Mouse (Mus musculus) hindbrain, embryonic 12.5 days (tissue): ENCODE data around the gene Dcdc2a. TPM values are rescaled to one million over a fixed set of nuclear protein-coding genes. Genes with fewer than 3 reads are reported as not detected.

Experiments
- ATAC-seq: fragments of 200-750 bp; cut with Nextera tagmentation; 2 replicates; pipeline ENCODE4 v1.8.0; 2017; ENCODE audit warnings: moderate TSS enrichment; ENCODE audit not compliant: low FRiP score
- H3K27ac ChIP-seq: fragments of 300-500 bp; sonication (generic); 2 replicates; pipeline ENCODE4 v1.5.1; 2016; ENCODE audit warnings: mild to moderate bottlenecking
- H3K27me3 ChIP-seq: fragments of 300-500 bp; sonication (generic); 2 replicates; pipeline ENCODE4 v1.6.1; 2016; ENCODE audit warnings: mild to moderate bottlenecking
- H3K36me3 ChIP-seq: fragments of 300-500 bp; sonication (generic); 2 replicates; pipeline ENCODE4 v1.6.1; 2016; ENCODE audit warnings: mild to moderate bottlenecking
- H3K4me1 ChIP-seq: fragments of 300-500 bp; sonication (generic); 2 replicates; pipeline ENCODE4 v1.6.1; 2016
- H3K4me2 ChIP-seq: fragments of 300-500 bp; sonication (generic); replicated peaks from 2 replicates; pipeline ENCODE4 v1.6.1; 2016; ENCODE audit warnings: mild to moderate bottlenecking
- H3K4me3 ChIP-seq: fragments of 300-500 bp; sonication (generic); 2 replicates; pipeline ENCODE4 v1.5.1; 2016; ENCODE audit warnings: mild to moderate bottlenecking
- H3K9ac ChIP-seq: fragments of 300-500 bp; sonication (generic); 2 replicates; pipeline ENCODE4 v1.6.1; 2016; ENCODE audit warnings: mild to moderate bottlenecking, moderate library complexity
- H3K9me3 ChIP-seq: fragments of 300-500 bp; sonication (generic); replicated peaks from 2 replicates; pipeline ENCODE4 v1.6.1; 2016; ENCODE audit warnings: mild to moderate bottlenecking
- WGBS: fragments of 180-500 bp; shearing (Covaris S2); methylation state at CpG from one replicate; pipeline ENCODE4 v1.1.7; 2016; 5-methylcytosine and 5-hydroxymethylcytosine counted together
- polyA plus RNA-seq: library from polyadenylated mRNA; unstranded; fragments of >200 nt; fragmentation: Nextera tagmentation; extraction: Ambion mirVana; gene quantifications from 2 replicates; pipeline ENCODE4 v1.2.1, GENCODE M21; 2016

Dcdc2a gene
- polyA plus RNA-seq, 1 experiment from 2014 or later = 2.1 TPM

GRCm38 (mm10) chr13:25189419-25190144, 133.8 kb downstream of the Dcdc2a start:
- WGBS = 83% methylated on average over 11 of the region's 11 CpGs

GRCm38 (mm10) chr13:25190218-25190617, 134.4 kb downstream of the Dcdc2a start:
- no peak overlapping the region for H3K4me3 ChIP-seq
- no peaks in the 10 kb centered on the region for H3K9me3 ChIP-seq
- 75% methylated on average over 3 of the region's 3 CpGs for WGBS

More at GRCm38 (mm10) chr13:25189419-25190144, 133.8 kb downstream of the Dcdc2a start:
- Histone ChIP-seq H3K9ac (no peak overlapping the region), H3K4me2 (no peak overlapping the region), H3K27ac (no peak overlapping the region), H3K4me1 (peaks cover 13% of the 10 kb centered on the region), H3K9me3 (no peaks in the 10 kb centered on the region), H3K36me3 (no peaks in the 10 kb centered on the region), H3K27me3 (no peaks in the 10 kb centered on the region), H3K4me3 (no peak overlapping the region)
- no peak for ATAC-seq

GRCm38 (mm10) chr13:25195706-25196105, 139.9 kb downstream of the Dcdc2a start:
- H3K27me3 ChIP-seq = no peaks in the 10 kb centered on the region
- H3K9ac ChIP-seq = no peak overlapping the region
- H3K4me3 ChIP-seq = no peak overlapping the region
- ATAC-seq = no peak
- whole genome bisulfite sequencing = 93% methylated on average over 10 of the region's 10 CpGs
- H3K36me3 ChIP-seq = no peaks in the 10 kb centered on the region
- H3K9me3 ChIP-seq = no peaks in the 10 kb centered on the region
- H3K27ac ChIP-seq = no peak overlapping the region
- H3K4me2 ChIP-seq = no peak overlapping the region
- no peaks in the 10 kb centered on the region for H3K4me1 ChIP-seq

More at GRCm38 (mm10) chr13:25190218-25190617, 134.4 kb downstream of the Dcdc2a start:
- Histone ChIP-seq H3K9ac (no peak overlapping the region), H3K36me3 (no peaks in the 10 kb centered on the region), H3K4me1 (peaks cover 13% of the 10 kb centered on the region), H3K27me3 (no peaks in the 10 kb centered on the region), H3K27ac (no peak overlapping the region), H3K4me2 (no peak overlapping the region)
- ATAC-seq = no peak

- Histone ChIP-seq H3K4me1 (no peaks in the 10 kb centered on the region), H3K27ac (no peak overlapping the region), H3K9me3 (no peaks in the 10 kb centered on the region), H3K27me3 (no peaks in the 10 kb centered on the region), H3K4me3 (no peak overlapping the region), H3K36me3 (no peaks in the 10 kb centered on the region), H3K9ac (no peak overlapping the region), H3K4me2 (no peak overlapping the region)
- no peak for ATAC-seq
- WGBS = 57% methylated on average over 3 of the region's 3 CpGs
These were observed 144.1 kb downstream of the Dcdc2a start for GRCm38 (mm10) chr13:25199916-25200315.

- H3K9ac ChIP-seq = no peak overlapping the region
- no peak overlapping the region for H3K27ac ChIP-seq
- H3K4me2 ChIP-seq = no peak overlapping the region
- H3K36me3 ChIP-seq = no peaks in the 10 kb centered on the region
- no peaks in the 10 kb centered on the region for H3K27me3 ChIP-seq
- no peak overlapping the region for H3K4me3 ChIP-seq
- WGBS = 93% methylated on average over 5 of the region's 5 CpGs
- ATAC-seq = no peak
- H3K9me3 ChIP-seq = no peaks in the 10 kb centered on the region
- no peaks in the 10 kb centered on the region for H3K4me1 ChIP-seq
These were observed 151.1 kb downstream of the Dcdc2a start for GRCm38 (mm10) chr13:25206950-25207349.

DNA sequence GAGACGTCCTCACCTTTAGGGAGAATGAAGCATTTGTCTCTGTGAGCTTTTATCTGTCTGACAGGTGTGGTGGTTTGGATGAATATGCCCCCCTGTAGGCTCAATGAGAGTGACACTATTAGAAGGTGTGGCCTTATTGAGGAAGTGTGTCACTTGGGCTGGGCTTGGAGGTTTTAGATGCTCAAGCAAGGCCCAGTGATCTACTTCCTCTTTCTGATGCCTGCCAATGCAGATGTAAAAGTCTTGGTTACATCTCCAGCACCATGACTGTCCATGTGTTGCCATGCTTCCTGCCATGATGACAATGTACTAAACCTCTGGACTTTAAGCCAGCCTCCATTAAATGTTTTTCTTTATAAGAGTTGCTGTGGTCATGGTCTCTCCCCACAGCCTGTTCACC, 162.6 kb downstream of the Dcdc2a start:
- Histone ChIP-seq H3K4me3 (no peak overlapping the region), H3K4me2 (no peak overlapping the region), H3K4me1 (no peaks in the 10 kb centered on the region), H3K27me3 (no peaks in the 10 kb centered on the region), H3K27ac (no peak overlapping the region), H3K9ac (no peak overlapping the region), H3K9me3 (no peaks in the 10 kb centered on the region), H3K36me3 (no peaks in the 10 kb centered on the region)
- ATAC-seq = no peak
- 88% methylated on average over 1 of the region's 1 CpGs for WGBS

- 73% methylated on average over 5 of the region's 5 CpGs for WGBS
These were observed 164.5 kb downstream of the Dcdc2a start for GRCm38 (mm10) chr13:25220186-25220787.

GRCm38 (mm10) chr13:25251893-25252292, 196.1 kb downstream of the Dcdc2a start:
- no peaks in the 10 kb centered on the region for H3K36me3 ChIP-seq
- no peak overlapping the region for H3K4me2 ChIP-seq
- H3K4me3 ChIP-seq = no peak overlapping the region
- no peaks in the 10 kb centered on the region for H3K4me1 ChIP-seq
- no peak overlapping the region for H3K27ac ChIP-seq
- WGBS = 74% methylated on average over 1 of the region's 1 CpGs
- H3K9me3 ChIP-seq = no peaks in the 10 kb centered on the region
- ATAC-seq = no peak
- no peaks in the 10 kb centered on the region for H3K27me3 ChIP-seq
- H3K9ac ChIP-seq = no peak overlapping the region

More at GRCm38 (mm10) chr13:25220186-25220787, 164.5 kb downstream of the Dcdc2a start:
- H3K4me1 ChIP-seq = no peaks in the 10 kb centered on the region
- no peaks in the 10 kb centered on the region for H3K27me3 ChIP-seq
- H3K9me3 ChIP-seq = no peaks in the 10 kb centered on the region
- ATAC-seq = no peak
- H3K4me2 ChIP-seq = no peak overlapping the region
- no peak overlapping the region for H3K9ac ChIP-seq
- H3K27ac ChIP-seq = no peak overlapping the region
- no peak overlapping the region for H3K4me3 ChIP-seq
- H3K36me3 ChIP-seq = no peaks in the 10 kb centered on the region

GRCm38 (mm10) chr13:25254478-25255263, 198.9 kb downstream of the Dcdc2a start:
- Histone ChIP-seq H3K27me3 (no peaks in the 10 kb centered on the region), H3K9ac (no peak overlapping the region), H3K4me3 (no peak overlapping the region), H3K9me3 (no peaks in the 10 kb centered on the region), H3K36me3 (no peaks in the 10 kb centered on the region), H3K27ac (no peak overlapping the region), H3K4me2 (no peak overlapping the region), H3K4me1 (no peaks in the 10 kb centered on the region)
- ATAC-seq = no peak
- WGBS = 79% methylated on average over 9 of the region's 9 CpGs

- Histone ChIP-seq H3K36me3 (no peaks in the 10 kb centered on the region), H3K4me2 (no peak overlapping the region), H3K9ac (no peak overlapping the region), H3K9me3 (no peaks in the 10 kb centered on the region), H3K4me3 (no peak overlapping the region), H3K27ac (no peak overlapping the region), H3K27me3 (no peaks in the 10 kb centered on the region), H3K4me1 (no peaks in the 10 kb centered on the region)
- 85% methylated on average over 6 of the region's 6 CpGs for WGBS
- ATAC-seq = no peak
These were observed 201.8 kb downstream of the Dcdc2a start for GRCm38 (mm10) chr13:25257608-25258007.
